Mouse (Mus musculus) splenic B cell, adult 2 months (primary cell): ENCODE measurements at regions not wholly inside any gene's neighbourhood (a gene's known extent, or its start where the extent isn't known, plus 50 kb on each side); places are given as distances from the start of the nearest gene placed in this dataset.

Source experiments
- DNase-seq: peaks from one replicate; pipeline ENCODE4 v3.0.0-alpha.2; 2011; ENCODE audit warnings: low read depth, low spot score
- H3K27me3 ChIP-seq: 2 replicates; pipeline ENCODE4 v1.6.1; 2012; ENCODE audit warnings: mild to moderate bottlenecking, low read length, moderate library complexity, mixed read lengths; ENCODE audit not compliant: control insufficient read depth, poor library complexity, insufficient read depth, severe bottlenecking
- H3K36me3 ChIP-seq: 2 replicates; pipeline ENCODE4 v1.6.1; 2012; ENCODE audit warnings: mild to moderate bottlenecking, low read length, moderate library complexity, mixed read lengths; ENCODE audit not compliant: control insufficient read depth, poor library complexity, insufficient read depth, severe bottlenecking

DNA sequence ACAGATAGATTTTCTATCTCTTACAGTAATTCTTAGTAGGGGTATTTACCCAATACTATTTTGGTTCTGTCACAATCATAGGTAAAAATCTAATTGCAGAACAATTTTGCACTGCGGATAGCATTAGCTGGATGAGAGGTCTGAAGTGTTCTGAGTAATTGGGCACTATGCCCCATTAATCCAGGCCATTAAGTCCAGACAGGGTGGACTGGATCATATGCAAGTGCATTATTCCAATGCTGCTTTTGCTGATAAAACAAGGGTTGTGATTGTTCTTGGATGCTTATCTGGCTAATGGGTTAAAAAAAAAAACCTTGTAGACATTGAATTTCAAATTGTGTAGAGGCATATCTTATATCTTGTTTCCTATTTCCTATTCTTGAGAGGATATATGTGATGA lies 1732.6 kb upstream of the Gm6569 start:
- Histone ChIP-seq H3K27me3 (no peaks in the 10 kb centered on the region), H3K36me3 (no peaks in the 10 kb centered on the region)
- no peak for DNase-seq

DNA sequence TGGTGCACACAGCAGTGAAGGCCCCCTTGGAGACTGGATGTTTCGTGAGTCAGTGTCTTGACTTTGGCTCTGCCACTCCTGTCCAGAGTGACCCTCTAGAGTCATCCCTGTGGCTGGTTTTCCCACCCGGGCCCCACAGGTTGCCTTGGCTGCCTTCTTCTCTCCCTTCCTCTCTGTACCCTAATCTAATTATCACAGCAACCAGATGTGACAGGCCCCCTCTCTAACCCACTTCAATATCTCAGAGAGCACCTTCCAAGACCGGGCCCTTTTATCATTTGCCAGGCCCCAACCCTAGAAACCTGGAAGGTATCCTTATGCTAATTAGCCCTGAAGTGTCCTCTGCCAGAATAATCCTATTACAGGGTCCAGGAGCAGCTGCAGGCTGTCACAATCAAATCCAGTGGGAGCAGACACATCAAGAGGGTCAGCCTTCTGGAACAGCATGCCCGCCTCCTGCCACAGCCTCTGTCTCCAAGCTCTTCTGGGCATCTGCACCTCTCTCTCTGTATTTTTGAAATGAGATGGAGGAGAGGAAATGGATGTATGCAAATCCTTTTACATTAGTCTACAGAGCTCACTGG lies 1728.4 kb upstream of the Gm6569 start:
- no peak for DNase-seq
- no peaks in the 10 kb centered on the region for H3K27me3 ChIP-seq
- no peaks in the 10 kb centered on the region for H3K36me3 ChIP-seq

DNA sequence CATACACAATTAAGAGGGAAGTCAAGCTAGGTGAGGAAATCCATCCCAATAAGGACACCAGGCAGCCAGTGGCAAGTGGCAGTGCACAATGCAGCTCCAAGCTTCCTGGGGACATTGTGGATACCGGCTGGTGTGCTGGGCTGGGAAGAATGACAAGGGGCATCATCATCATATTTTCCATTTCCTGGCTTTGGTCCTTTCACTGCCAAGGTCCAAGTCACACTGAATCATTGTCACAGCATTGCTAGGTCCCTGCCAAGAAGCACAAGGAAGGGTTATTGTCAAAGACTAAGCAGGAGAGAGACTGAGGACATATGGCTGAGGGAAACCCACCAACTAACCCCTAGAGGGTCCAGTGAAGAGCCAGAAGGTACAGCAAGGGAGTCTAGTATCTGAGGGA lies 1723.8 kb upstream of the Gm6569 start:
- H3K36me3 ChIP-seq: no peaks in the 10 kb centered on the region
- no peaks in the 10 kb centered on the region for H3K27me3 ChIP-seq
- no peak for DNase-seq

DNA sequence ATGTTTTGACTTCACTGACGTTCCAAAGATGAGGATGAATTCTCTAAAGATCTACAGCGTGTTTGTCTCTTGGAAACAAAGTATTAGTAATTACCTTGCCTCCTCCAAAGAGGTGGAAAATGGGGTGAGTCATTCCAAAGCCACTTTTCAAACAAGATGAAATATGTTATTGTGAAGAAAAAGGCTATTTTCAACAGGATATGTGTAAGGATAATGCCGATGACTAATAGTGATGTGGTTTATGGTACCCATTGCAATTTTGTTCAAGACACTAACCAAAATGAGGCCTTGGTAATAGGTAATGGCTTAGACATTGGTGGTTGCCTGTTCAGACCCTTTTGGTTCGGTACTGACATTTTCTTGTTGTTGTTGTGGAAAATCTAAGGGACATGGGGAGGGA lies 1717.6 kb upstream of the Gm6569 start:
- DNase-seq: no peak
- no peaks in the 10 kb centered on the region for H3K27me3 ChIP-seq
- no peaks in the 10 kb centered on the region for H3K36me3 ChIP-seq

DNA sequence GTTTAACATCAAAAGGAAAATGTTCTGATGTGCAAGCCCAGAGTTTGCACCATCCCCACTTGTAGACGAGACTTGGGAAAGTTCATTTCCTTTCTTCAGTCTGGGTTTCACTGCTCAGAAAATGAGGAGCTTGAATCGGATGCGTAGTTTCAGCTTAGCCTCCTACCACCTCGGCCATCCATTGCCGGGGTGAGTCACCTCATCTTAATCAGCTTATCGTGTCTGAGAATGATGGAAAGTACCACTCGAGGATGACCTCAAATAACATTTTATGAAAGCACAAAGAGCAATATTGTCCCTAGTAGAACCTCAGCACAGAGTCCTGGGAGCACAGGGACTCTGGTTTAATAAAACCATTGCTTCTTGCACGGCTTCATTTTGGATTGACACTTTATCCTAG lies 1700.1 kb upstream of the Gm6569 start:
- DNase-seq: no peak
- H3K36me3 ChIP-seq: no peaks in the 10 kb centered on the region
- H3K27me3 ChIP-seq: no peaks in the 10 kb centered on the region

DNA sequence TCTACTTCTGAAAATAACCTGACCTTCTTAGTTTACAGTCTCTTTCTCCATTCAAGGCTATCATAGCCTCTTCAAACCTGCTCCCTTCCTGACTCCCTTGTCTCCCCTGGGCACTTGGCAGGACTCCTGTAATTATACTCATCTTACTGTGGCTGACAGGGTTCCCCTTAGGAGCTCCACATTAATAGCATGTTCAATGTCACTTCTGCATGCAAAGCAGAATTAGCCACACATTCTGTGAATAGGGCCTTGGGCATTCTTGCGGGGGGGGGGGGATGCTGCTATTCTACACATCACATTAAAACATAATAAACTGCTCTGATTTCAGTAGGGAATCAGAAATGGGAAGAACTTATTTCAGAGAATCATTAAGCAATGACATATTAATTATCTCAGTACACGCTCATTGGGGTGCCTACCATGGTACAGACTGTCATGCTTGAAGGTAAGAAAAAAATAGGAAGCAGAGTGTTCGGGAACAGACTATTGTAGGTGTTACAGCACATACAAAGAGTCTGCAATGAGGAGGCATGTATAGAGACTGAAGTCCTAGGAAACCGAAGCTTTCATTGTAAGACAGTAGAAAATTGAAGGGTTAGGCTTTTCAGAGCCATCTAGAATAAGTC lies 1698.3 kb upstream of the Gm6569 start:
- no peaks in the 10 kb centered on the region for H3K27me3 ChIP-seq
- DNase-seq: no peak
- no peaks in the 10 kb centered on the region for H3K36me3 ChIP-seq

DNA sequence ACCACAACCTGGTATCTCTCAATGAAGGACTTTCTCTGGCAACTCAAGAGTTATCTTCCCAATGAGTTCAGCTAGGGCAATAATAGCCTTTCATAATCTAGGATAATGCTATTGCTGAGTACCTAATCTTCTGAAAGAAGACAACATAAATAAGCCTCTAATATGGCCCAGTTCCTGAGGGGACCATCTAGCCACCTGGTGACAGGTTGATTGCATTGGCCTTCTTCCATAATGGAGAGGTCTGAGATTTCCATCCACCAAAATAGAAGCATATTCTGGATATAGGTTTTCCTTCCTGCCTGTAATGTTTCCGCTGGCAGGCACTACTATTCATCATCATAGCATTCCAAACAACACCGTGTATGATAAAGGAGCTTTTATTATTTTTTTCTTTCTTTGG lies 1694.2 kb upstream of the Gm6569 start:
- no peak for DNase-seq

DNA sequence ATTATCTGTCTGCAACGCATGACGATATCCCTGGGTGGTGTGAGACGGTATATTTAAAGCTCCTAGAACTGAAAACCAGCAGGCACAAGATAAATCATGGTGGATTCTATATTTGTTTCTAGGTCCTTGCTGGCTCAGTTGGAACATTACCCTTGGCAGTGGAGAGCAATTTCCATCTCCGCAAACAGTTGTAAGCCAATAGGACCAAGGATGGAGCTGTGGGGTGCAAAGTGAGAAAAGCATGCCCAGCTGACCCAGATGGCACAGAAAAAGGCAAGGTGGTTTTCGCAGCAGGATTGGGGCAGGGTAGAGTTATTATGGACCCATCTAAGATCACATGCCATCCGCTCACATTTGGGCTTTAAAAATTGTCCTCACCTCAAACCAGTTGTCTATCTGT lies 1683.8 kb upstream of the Gm6569 start:
- Histone ChIP-seq H3K36me3 (no peaks in the 10 kb centered on the region), H3K27me3 (no peaks in the 10 kb centered on the region; the same call in 1 of the 2 replicates)
- no peak for DNase-seq

More for the DNA sequence above, 1694.2 kb upstream of the Gm6569 start:
- H3K36me3 ChIP-seq: no peaks in the 10 kb centered on the region
- H3K27me3 ChIP-seq: no peaks in the 10 kb centered on the region

DNA sequence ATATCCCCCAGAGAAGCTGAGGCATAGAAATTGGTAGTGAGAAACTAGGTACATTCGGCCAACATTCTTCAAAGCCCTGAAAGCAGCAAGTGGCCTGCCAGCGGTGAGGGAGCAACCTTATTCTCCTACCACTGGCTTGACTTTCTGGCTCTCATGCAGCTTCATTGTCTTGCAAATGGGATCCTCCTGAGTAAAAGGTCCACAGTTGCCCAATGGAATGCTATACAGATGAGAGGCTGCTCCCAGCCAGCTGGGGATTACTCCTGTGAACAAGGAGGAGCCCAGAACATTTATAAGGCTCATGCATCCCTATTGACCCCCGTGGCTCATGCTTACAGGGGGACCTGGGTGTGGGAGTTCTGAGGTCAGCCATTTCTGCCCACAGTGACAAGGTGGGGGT lies 1675.9 kb upstream of the Gm6569 start:
- no peaks in the 10 kb centered on the region for H3K27me3 ChIP-seq
- no peak for DNase-seq
- H3K36me3 ChIP-seq: no peaks in the 10 kb centered on the region

DNA sequence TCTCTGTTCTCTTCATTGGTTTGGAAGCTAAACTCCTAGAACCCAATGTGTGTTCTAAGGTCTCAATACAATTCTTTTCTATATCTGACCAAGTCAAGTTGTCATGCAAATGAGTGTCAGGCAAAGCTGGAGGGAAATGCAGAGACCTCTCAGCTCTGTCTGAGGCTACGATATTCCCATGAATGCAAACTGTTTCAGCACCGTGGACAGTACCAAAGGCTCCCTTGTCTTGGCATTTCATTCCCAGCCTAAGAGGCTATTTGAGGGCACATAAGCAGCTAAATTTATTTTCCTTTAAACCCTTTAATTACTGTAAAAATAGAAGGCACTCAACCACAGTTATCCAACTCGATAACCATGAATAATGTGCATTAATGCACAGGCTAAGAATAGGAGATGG lies 1633.5 kb upstream of the Gm6569 start:
- Histone ChIP-seq H3K36me3 (no peaks in the 10 kb centered on the region), H3K27me3 (no peaks in the 10 kb centered on the region)
- no peak for DNase-seq

DNA sequence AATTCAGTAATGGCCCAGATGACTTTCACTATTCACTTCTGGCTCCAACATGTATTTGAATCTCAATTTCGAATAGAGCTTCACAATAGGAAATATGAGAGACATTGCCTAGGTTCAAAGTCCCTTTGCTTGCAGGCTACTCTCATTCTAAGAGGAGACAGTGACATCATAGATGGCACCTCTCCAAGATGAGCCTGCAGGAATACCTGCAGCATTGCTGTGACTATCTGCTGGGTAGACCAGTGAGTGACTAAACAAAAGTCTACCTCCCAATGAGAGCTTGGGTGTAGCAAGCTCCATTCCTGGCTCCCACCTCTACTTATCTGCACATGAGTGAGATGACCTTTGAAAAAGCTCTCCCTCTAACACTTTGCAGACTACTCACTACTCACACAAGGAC lies 1632.6 kb upstream of the Gm6569 start:
- H3K36me3 ChIP-seq: no peaks in the 10 kb centered on the region
- DNase-seq: no peak
- H3K27me3 ChIP-seq: no peaks in the 10 kb centered on the region

DNA sequence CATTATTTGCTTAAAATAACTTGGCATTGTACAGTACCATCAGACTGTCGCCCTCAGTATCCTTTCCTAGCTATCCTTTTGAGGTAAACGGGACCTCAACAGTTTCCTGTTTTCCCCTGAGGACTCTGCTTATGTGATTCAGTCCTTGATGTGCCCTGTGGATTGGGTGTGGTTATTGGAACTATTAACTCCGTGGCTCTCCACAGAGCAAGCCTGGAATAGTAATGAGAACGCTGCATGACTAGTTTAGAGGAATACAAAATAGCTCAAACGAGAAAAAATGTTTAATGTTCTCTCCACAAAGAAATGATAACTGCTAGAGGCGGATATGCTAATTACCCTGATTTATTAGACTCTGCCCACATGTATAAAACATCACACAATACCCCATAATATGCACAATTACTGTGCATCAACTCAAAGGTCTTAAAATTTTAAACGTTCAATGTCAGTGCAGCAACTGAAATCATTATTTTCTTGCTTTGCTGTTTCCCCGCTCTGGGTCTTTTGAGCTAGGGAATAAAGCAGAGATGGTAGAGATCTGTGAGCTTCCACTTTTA lies 1629.0 kb upstream of the Gm6569 start:
- no peaks in the 10 kb centered on the region for H3K27me3 ChIP-seq
- H3K36me3 ChIP-seq: no peaks in the 10 kb centered on the region
- no peak for DNase-seq

DNA sequence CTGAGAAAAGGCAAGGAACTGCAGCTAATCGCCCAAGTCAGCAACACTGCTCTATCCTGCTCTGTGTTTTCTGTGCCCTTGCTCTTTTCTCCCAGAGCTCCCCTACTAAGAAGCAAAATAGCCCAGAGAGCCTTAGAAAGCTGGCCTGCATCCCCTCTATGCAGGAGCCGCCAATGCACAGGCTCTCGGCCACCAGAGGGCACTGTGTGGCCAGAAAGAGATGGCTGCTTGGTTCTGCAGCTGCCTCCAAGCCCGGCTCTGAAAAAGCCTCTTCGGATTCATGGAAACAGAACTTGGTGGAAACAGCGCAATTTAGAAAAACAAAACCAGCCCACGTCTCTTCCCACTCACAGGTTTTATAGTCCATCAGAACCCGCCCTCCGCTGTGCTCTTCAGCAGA lies 1628.4 kb upstream of the Gm6569 start:
- Histone ChIP-seq H3K36me3 (no peaks in the 10 kb centered on the region), H3K27me3 (no peaks in the 10 kb centered on the region; the same call in 1 of the 2 replicates)
- peak; percentile 20 for DNase-seq

DNA sequence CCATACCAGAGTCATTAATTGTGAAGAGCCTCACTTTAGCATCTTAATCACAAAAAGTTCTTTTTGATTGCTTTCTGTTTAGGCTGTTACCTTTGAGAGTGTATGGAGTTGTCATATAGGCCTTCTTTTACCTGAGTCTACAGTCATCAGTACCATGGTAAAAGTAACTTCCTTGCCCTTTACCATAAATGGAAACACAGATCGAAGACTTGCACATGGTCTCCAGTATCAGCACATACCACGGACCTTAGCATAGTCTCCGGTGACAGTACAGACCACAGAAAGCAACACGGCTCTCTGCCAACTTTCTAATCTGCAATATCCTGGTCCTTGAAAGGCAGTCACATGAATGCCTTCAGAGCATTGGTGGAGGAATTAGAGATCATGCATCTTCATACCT lies 1626.8 kb upstream of the Gm6569 start:
- Histone ChIP-seq H3K27me3 (no peaks in the 10 kb centered on the region; the same call in 1 of the 2 replicates), H3K36me3 (no peaks in the 10 kb centered on the region)
- DNase-seq: no peak

DNA sequence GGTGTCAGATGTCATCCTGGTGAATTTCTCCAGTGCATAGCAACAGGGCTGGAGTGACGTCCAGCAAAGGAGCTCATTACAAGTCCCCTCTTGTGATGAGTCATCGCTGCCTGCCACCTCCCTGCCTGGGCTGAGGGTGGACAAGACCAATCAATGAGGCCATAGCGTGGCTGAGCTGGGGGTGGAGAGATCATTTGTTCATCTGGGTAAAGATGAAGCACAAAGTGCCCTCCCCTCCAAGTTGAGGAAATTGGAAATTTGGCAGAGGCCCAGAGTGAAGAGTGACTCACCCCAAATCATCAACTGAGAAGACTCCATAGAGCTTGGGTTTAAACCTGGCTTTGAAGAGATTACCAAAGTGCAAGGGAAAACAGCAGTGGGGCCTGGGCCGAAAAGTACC lies 1626.3 kb upstream of the Gm6569 start:
- Histone ChIP-seq H3K27me3 (no peaks in the 10 kb centered on the region; the same call in 1 of the 2 replicates), H3K36me3 (no peaks in the 10 kb centered on the region)
- no peak for DNase-seq

DNA sequence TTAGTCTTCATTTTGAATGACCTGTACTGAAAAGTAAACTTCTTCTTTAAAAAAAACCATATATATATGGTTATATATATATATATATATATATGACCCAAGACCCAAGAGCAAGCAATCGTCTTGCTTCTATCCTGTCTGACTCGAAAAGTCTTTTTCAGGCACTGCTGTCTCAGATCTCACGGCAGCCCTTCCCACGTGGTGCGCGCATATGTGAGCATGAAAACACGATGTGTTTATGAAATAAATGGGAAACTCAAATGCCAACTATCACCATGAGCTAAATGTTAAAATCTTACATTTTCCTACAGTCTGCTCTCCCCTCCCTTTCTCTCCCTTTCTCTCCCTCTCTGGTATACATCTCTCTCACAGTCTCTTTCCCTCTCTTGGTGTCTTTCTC lies 1625.4 kb upstream of the Gm6569 start:
- no peaks in the 10 kb centered on the region for H3K36me3 ChIP-seq
- DNase-seq: no peak
- no peaks in the 10 kb centered on the region; the same call in 1 of the 2 replicates for H3K27me3 ChIP-seq
